Mouse (Mus musculus): ENCODE measurements around the gene Ptpn9. TPM values are rescaled to one million over a fixed set of nuclear protein-coding genes. Genes with fewer than 3 reads are reported as not detected.
"Not testable (repeated sequence)": the region's sequence is repeated elsewhere in the genome, so short reads cannot be mapped to it uniquely, and the experiment has no call there.

Gene Ptpn9
- 78.9 TPM for polyA plus RNA-seq (2021)

GRCm38 (mm10) chr9:56994286-56995197 is at the start of gene Ptpn9:
Ptpn9 (plus strand) TSS chr9:56994923.
- CTCF ChIA-PET, result interaction anchor here (1.4 to 1.5 kb wide), 2 partner anchors 52 to 66 kb away, joined by 3 to 5 read pairs; partner anchors contain the start of gene Snx33

GRCm38 (mm10) chr9:56947481-56947880 is 47.2 kb upstream of the Ptpn9 start:
- in situ Hi-C loops (cut with MboI; ENCODE audit: low pct_unique_long_range_greater_than_20kb), result loop anchor here (10.0 to 25.0 kb wide), 2 partner anchors 53 to 490 kb away; partner anchors contain the start of gene Ppcdc
- peak; percentile 75 for TF ChIP-seq CTCF (IDR thresholded peaks at IDR 0.05)
- not testable (repeated sequence) for ATAC-seq; H3K27me3 ChIP-seq; DNase-seq (ENCODE audit: low read depth, low spot score)
- ChIA-PET POLR2A (interaction anchor here (0.6 to 0.9 kb wide), 2 partner anchors 160 to 182 kb away, joined by 3 to 4 read pairs; no protein-coding TSS in a partner anchor), CTCF (interaction anchor here (0.8 kb wide), 1 partner anchor 10 kb away, joined by 3 read pairs; the partner anchor contains the start of gene Imp3)

More at GRCm38 (mm10) chr9:56994286-56995197, at the start of gene Ptpn9:
- DNase-seq (ENCODE audit: low read depth, low spot score), result peak; percentile 56
- ATAC-seq, result peak; percentile 82
- POLR2A ChIA-PET, result interaction anchor here (0.7 to 1.6 kb wide), 4 partner anchors 9 to 102 kb away, joined by 3 to 9 read pairs (median 4); partner anchors contain the start of gene Snupn
- in situ Hi-C loops (cut with MboI; ENCODE audit: low pct_unique_long_range_greater_than_20kb), result loop anchor here (5.0 kb wide), 1 partner anchor 37 kb away; no protein-coding TSS in a partner anchor
- peak; percentile 98 for TF ChIP-seq CTCF (IDR thresholded peaks at IDR 0.05)
- H3K27me3 ChIP-seq, result no peaks in the 10 kb centered on the region

GRCm38 (mm10) chr9:56948699-56949098 is 46.0 kb upstream of the Ptpn9 start:
- POLR2A ChIA-PET, result interaction anchor here (0.7 kb wide), 2 partner anchors 99 to 102 kb away, joined by 3 to 8 read pairs; no protein-coding TSS in a partner anchor

GRCm38 (mm10) chr9:56949767-56950166 is 45.0 kb upstream of the Ptpn9 start:
- ATAC-seq, result no peak

More at GRCm38 (mm10) chr9:56948699-56949098, 46.0 kb upstream of the Ptpn9 start:
- CTCF ChIA-PET; DNase-seq (ENCODE audit: low read depth, low spot score); H3K27me3 ChIP-seq; ATAC-seq: not testable (repeated sequence)
- in situ Hi-C loops (cut with MboI; ENCODE audit: low pct_unique_long_range_greater_than_20kb), result loop anchor here (10.0 to 25.0 kb wide), 2 partner anchors 54 to 489 kb away; partner anchors contain the start of gene Ppcdc

GRCm38 (mm10) chr9:56950414-56951400 is 44.0 kb upstream of the Ptpn9 start, which contains the start of gene Snupn:
Snupn (plus strand) TSS chr9:56950878.
- in situ Hi-C loops (cut with MboI; ENCODE audit: low pct_unique_long_range_greater_than_20kb), result no loop called here
- ChIA-PET POLR2A (interaction anchor here (0.7 to 1.4 kb wide), 6 partner anchors 23 to 205 kb away, joined by 3 to 9 read pairs (median 4); partner anchors contain the start of genes Ptpn9 and Snx33), CTCF (interaction anchor here (1.0 to 1.1 kb wide), 3 partner anchors 22 to 59 kb away, joined by 3 to 5 read pairs (median 3); partner anchors contain the start of gene Snx33)
- ATAC-seq, result peak; percentile 98
- H3K27me3 ChIP-seq, result no peaks in the 10 kb centered on the region
- peak; percentile 81 for DNase-seq (ENCODE audit: low read depth, low spot score)
- TF ChIP-seq CTCF (IDR thresholded peaks at IDR 0.05), result no peak

More at GRCm38 (mm10) chr9:56949767-56950166, 45.0 kb upstream of the Ptpn9 start:
- DNase-seq (ENCODE audit: low read depth, low spot score), result no peak
- H3K27me3 ChIP-seq, result no peaks in the 10 kb centered on the region
- no peak for TF ChIP-seq CTCF (IDR thresholded peaks at IDR 0.05)
- in situ Hi-C loops (cut with MboI; ENCODE audit: low pct_unique_long_range_greater_than_20kb), result loop anchor here (10.0 to 25.0 kb wide), 2 partner anchors 55 to 488 kb away; partner anchors contain the start of gene Ppcdc
- ChIA-PET CTCF (no interaction called here), POLR2A (interaction anchor here (1.0 kb wide), 1 partner anchor 181 kb away, joined by 3 read pairs; no protein-coding TSS in a partner anchor)

- peak; percentile 34 for TF ChIP-seq CTCF (IDR thresholded peaks at IDR 0.05)
- ChIA-PET POLR2A (no interaction called here), CTCF (no interaction called here)
- H3K27me3 ChIP-seq, result no peaks in the 10 kb centered on the region
- ATAC-seq (no peak), DNase-seq (ENCODE audit: low read depth, low spot score) (no peak)
- in situ Hi-C loops (cut with MboI; ENCODE audit: low pct_unique_long_range_greater_than_20kb), result no loop called here
Measured at GRCm38 (mm10) chr9:56953562-56953961, 41.2 kb upstream of the Ptpn9 start.

GRCm38 (mm10) chr9:56956966-56957675 is 37.6 kb upstream of the Ptpn9 start:
- in situ Hi-C loops (cut with MboI; ENCODE audit: low pct_unique_long_range_greater_than_20kb), result loop anchor here (5.0 kb wide), 1 partner anchor 35 kb away; the partner anchor contains the start of gene Ptpn9
- CTCF ChIA-PET, result interaction anchor here (1.5 kb wide), 1 partner anchor 9 kb away, joined by 6 read pairs; no protein-coding TSS in a partner anchor
- POLR2A ChIA-PET, result interaction anchor here (0.7 kb wide), 1 partner anchor 13 kb away, joined by 14 read pairs; no protein-coding TSS in a partner anchor
- no peak for ATAC-seq
- no peaks in the 10 kb centered on the region for H3K27me3 ChIP-seq
- no peak for DNase-seq (ENCODE audit: low read depth, low spot score)
- TF ChIP-seq CTCF (IDR thresholded peaks at IDR 0.05), result no peak

- POLR2A ChIA-PET, result no interaction called here
- in situ Hi-C loops (cut with MboI; ENCODE audit: low pct_unique_long_range_greater_than_20kb), result loop anchor here (5.0 kb wide), 1 partner anchor 34 kb away; the partner anchor contains the start of gene Ptpn9
- TF ChIP-seq CTCF (IDR thresholded peaks at IDR 0.05), result no peak
- CTCF ChIA-PET, result no interaction called here
- DNase-seq (ENCODE audit: low read depth, low spot score) (no peak), ATAC-seq (no peak)
- H3K27me3 ChIP-seq, result no peaks in the 10 kb centered on the region
Measured at GRCm38 (mm10) chr9:56958689-56959088, 36.0 kb upstream of the Ptpn9 start.

GRCm38 (mm10) chr9:56961591-56961990 is 33.1 kb upstream of the Ptpn9 start:
- peak; percentile 41 for TF ChIP-seq CTCF (IDR thresholded peaks at IDR 0.05)
- DNase-seq (ENCODE audit: low read depth, low spot score) (no peak), ATAC-seq (no peak)
- no peaks in the 10 kb centered on the region for H3K27me3 ChIP-seq
- in situ Hi-C loops (cut with MboI; ENCODE audit: low pct_unique_long_range_greater_than_20kb), result no loop called here
- ChIA-PET POLR2A (no interaction called here), CTCF (no interaction called here)
